Comparison of ENCODE assay signal across 7 mouse cellular contexts in genomic region chr7:101906287-101906681, GRCm38 (mm10). TPM values are rescaled to one million over a fixed set of nuclear protein-coding genes. Genes with fewer than 3 reads are reported as not detected.
DNase-seq lines count a peak whose midpoint lies in the region; ATAC-seq lines count a peak whose summit lies in the region.

Gene Tomt (minus strand): TSS chr7:101906359.

- 10% methylated on average over 11 of the region's 11 CpGs for WGBS in lung, embryonic 16.5 days
- WGBS in forebrain, embryonic 10.5 days: 25% methylated on average over 11 of the region's 11 CpGs
- 11% methylated on average over 11 of the region's 11 CpGs for WGBS in limb, embryonic 12.5 days
- 11% methylated on average over 11 of the region's 11 CpGs for WGBS in stomach, embryonic 14.5 days

- DNase-seq in lung, postnatal 14 days: no peak
- DNase-seq in forebrain, embryonic 10.5 days (ENCODE audit: extremely low spot score, low spot score): no peak
- DNase-seq in right cerebral cortex, adult 2 months (ENCODE audit: low spot score in 2 of 2): no peak
- DNase-seq in thymus, postnatal 36 days: no peak

- peak within 1 kb of the TSS; percentile 89 for H3K4me3 ChIP-seq in lung, embryonic 16.5 days (ENCODE audit: low read length)
- H3K4me3 ChIP-seq in forebrain, embryonic 10.5 days: peak within 1 kb of the TSS; percentile 88
- peak within 1 kb of the TSS; percentile 77 for H3K4me3 ChIP-seq in limb, embryonic 12.5 days (replicated peaks)
- H3K4me3 ChIP-seq in stomach, embryonic 14.5 days (ENCODE audit: low read depth, low read length): peak within 1 kb of the TSS; percentile 79

- peak within 1 kb of the TSS; percentile 98 for H3K9ac ChIP-seq in lung, embryonic 16.5 days (ENCODE audit: low read length)
- peak within 1 kb of the TSS; percentile 90 for H3K9ac ChIP-seq in limb, embryonic 12.5 days (replicated peaks)
- peak within 1 kb of the TSS; percentile 81 for H3K9ac ChIP-seq in stomach, embryonic 14.5 days (replicated peaks; ENCODE audit: low read depth, low read length)

- H3K4me1 ChIP-seq in lung, embryonic 16.5 days (replicated peaks; ENCODE audit: control insufficient read depth, insufficient read depth, low read length): peaks cover 18% of the 10 kb centered on the region
- H3K4me1 ChIP-seq in forebrain, embryonic 10.5 days: peaks cover 27% of the 10 kb centered on the region
- H3K4me1 ChIP-seq in limb, embryonic 12.5 days (replicated peaks): peaks cover 8% of the 10 kb centered on the region; the same call in 1 of the 2 replicates
- H3K4me1 ChIP-seq in stomach, embryonic 14.5 days (ENCODE audit: control insufficient read depth, insufficient read depth, low read length): peaks cover 13% of the 10 kb centered on the region; the same call in 1 of the 2 replicates

- ATAC-seq in lung, embryonic 16.5 days (ENCODE audit: low read depth): no peak
- no peak for ATAC-seq in limb, embryonic 12.5 days (ENCODE audit: insufficient number of reproducible peaks, insufficient read depth, low FRiP score, low TSS enrichment, low read depth)
- no peak for ATAC-seq in stomach, embryonic 14.5 days (ENCODE audit: insufficient number of reproducible peaks, insufficient read depth, low FRiP score, low read depth)

- H3K9me3 ChIP-seq in lung, embryonic 16.5 days (ENCODE audit: control insufficient read depth, low read length): 0 out of 2 replicates have a peak, but pooled peaks cover 3% of the 10 kb centered on the region
- H3K9me3 ChIP-seq in forebrain, embryonic 10.5 days: 0 out of 2 replicates have a peak, but pooled peaks cover 5% of the 10 kb centered on the region
- no peaks in the 10 kb centered on the region for H3K9me3 ChIP-seq in limb, embryonic 12.5 days
- no peaks in the 10 kb centered on the region for H3K9me3 ChIP-seq in stomach, embryonic 14.5 days (ENCODE audit: control insufficient read depth, low read depth, low read length)

- peak within 1 kb of the TSS; percentile 87 for H3K4me2 ChIP-seq in lung, embryonic 16.5 days (ENCODE audit: low read depth, low read length)
- peak within 1 kb of the TSS; percentile 74 for H3K4me2 ChIP-seq in limb, embryonic 12.5 days
- peak within 1 kb of the TSS; percentile 78 for H3K4me2 ChIP-seq in stomach, embryonic 14.5 days (replicated peaks; ENCODE audit: low read depth, low read length)

- peak within 1 kb of the TSS; percentile 98 for H3K27ac ChIP-seq in lung, embryonic 16.5 days (ENCODE audit: low read length)
- peak within 1 kb of the TSS; percentile 99 for H3K27ac ChIP-seq in forebrain, embryonic 10.5 days
- H3K27ac ChIP-seq in limb, embryonic 12.5 days: peak within 1 kb of the TSS; percentile 97
- H3K27ac ChIP-seq in stomach, embryonic 14.5 days (ENCODE audit: low read length): peak within 1 kb of the TSS; percentile 96

- H3K36me3 ChIP-seq in lung, embryonic 16.5 days (ENCODE audit: control insufficient read depth, insufficient read depth, low read length): peaks cover 11% of the 10 kb centered on the region
- peaks cover 41% of the 10 kb centered on the region for H3K36me3 ChIP-seq in forebrain, embryonic 10.5 days (replicated peaks)
- H3K36me3 ChIP-seq in limb, embryonic 12.5 days: peaks cover 39% of the 10 kb centered on the region
- peaks cover 21% of the 10 kb centered on the region for H3K36me3 ChIP-seq in stomach, embryonic 14.5 days (ENCODE audit: control insufficient read depth, insufficient read depth, low read length)

- no peaks in the 10 kb centered on the region for H3K27me3 ChIP-seq in lung, embryonic 16.5 days (ENCODE audit: control insufficient read depth, insufficient read depth, low read depth, low read length)
- H3K27me3 ChIP-seq in forebrain, embryonic 10.5 days (ENCODE audit: poor library complexity, severe bottlenecking): no peaks in the 10 kb centered on the region
- H3K27me3 ChIP-seq in limb, embryonic 12.5 days: no peaks in the 10 kb centered on the region
- H3K27me3 ChIP-seq in stomach, embryonic 14.5 days (ENCODE audit: control insufficient read depth, insufficient read depth, low read length): no peaks in the 10 kb centered on the region

RNA-seq across cellular contexts. Expression of gene Tomt, which starts in this region (rescaled TPM):
- 0.20 and 0.69 TPM in 2 replicates for polyA plus RNA-seq in lung, embryonic 16.5 days (2015; fragmentation: Nextera tagmentation; extraction: Ambion mirVana)
- polyA plus RNA-seq in forebrain, embryonic 10.5 days (2016; fragmentation: Nextera tagmentation; extraction: Ambion mirVana): 0.62 and 1.2 TPM in 2 replicates
- 0.56 and 0.71 TPM in 2 replicates for polyA plus RNA-seq in limb, embryonic 12.5 days (2016; fragmentation: Nextera tagmentation; extraction: Ambion mirVana)
- 0.13 and 0.74 TPM in 2 replicates for polyA plus RNA-seq in stomach, embryonic 14.5 days (2014; fragmentation: Nextera tagmentation; extraction: Ambion mirVana)
